Mouse (Mus musculus) limb, embryonic 15.5 days (tissue): ENCODE results near the gene Tbck. TPM values are rescaled to one million over a fixed set of nuclear protein-coding genes. Genes with fewer than 3 reads are reported as not detected.

ENCODE experiments used
- ATAC-seq: fragments of 200-750 bp; cut with Nextera tagmentation; 2 replicates; pipeline ENCODE4 v1.8.0; 2017; ENCODE audit warnings: low read depth, moderate TSS enrichment; ENCODE audit not compliant: insufficient number of reproducible peaks, low FRiP score, low TSS enrichment
- H3K27ac ChIP-seq: fragments of 300-500 bp; sonication (generic); 2 replicates; pipeline ENCODE4 v1.5.1; 2015; ENCODE audit warnings: moderate library complexity, mild to moderate bottlenecking, inconsistent platforms
- H3K27me3 ChIP-seq: fragments of 300-500 bp; sonication (generic); 2 replicates; pipeline ENCODE4 v1.6.1; 2015; ENCODE audit warnings: inconsistent platforms
- H3K36me3 ChIP-seq: fragments of 300-500 bp; sonication (generic); 2 replicates; pipeline ENCODE4 v1.6.1; 2015; ENCODE audit warnings: inconsistent platforms
- H3K4me1 ChIP-seq: fragments of 300-500 bp; sonication (generic); 2 replicates; pipeline ENCODE4 v1.6.1; 2015; ENCODE audit warnings: inconsistent platforms
- H3K4me2 ChIP-seq: fragments of 300-500 bp; sonication (generic); 2 replicates; pipeline ENCODE4 v1.6.1; 2015; ENCODE audit warnings: mild to moderate bottlenecking, inconsistent platforms
- H3K4me3 ChIP-seq: fragments of 300-500 bp; sonication (generic); 2 replicates; pipeline ENCODE4 v1.5.1; 2015; ENCODE audit warnings: mild to moderate bottlenecking, inconsistent platforms
- H3K9ac ChIP-seq: fragments of 300-500 bp; sonication (generic); 2 replicates; pipeline ENCODE4 v1.6.1; 2015; ENCODE audit warnings: inconsistent platforms
- H3K9me3 ChIP-seq: fragments of 300-500 bp; sonication (generic); 2 replicates; pipeline ENCODE4 v1.6.1; 2016; ENCODE audit warnings: inconsistent platforms
- WGBS: fragments of 180-500 bp; shearing (Covaris S2); methylation state at CpG from one replicate; pipeline ENCODE4 v1.1.7; 2015; 5-methylcytosine and 5-hydroxymethylcytosine counted together
- polyA plus RNA-seq: library from polyadenylated mRNA; unstranded; fragments of >200 nt; fragmentation: Nextera tagmentation; extraction: Ambion mirVana; gene quantifications from 2 replicates; pipeline ENCODE4 v1.2.1, GENCODE M21; 2015

Tbck gene
- 25.4 and 26.5 TPM in 2 replicates for polyA plus RNA-seq

DNA sequence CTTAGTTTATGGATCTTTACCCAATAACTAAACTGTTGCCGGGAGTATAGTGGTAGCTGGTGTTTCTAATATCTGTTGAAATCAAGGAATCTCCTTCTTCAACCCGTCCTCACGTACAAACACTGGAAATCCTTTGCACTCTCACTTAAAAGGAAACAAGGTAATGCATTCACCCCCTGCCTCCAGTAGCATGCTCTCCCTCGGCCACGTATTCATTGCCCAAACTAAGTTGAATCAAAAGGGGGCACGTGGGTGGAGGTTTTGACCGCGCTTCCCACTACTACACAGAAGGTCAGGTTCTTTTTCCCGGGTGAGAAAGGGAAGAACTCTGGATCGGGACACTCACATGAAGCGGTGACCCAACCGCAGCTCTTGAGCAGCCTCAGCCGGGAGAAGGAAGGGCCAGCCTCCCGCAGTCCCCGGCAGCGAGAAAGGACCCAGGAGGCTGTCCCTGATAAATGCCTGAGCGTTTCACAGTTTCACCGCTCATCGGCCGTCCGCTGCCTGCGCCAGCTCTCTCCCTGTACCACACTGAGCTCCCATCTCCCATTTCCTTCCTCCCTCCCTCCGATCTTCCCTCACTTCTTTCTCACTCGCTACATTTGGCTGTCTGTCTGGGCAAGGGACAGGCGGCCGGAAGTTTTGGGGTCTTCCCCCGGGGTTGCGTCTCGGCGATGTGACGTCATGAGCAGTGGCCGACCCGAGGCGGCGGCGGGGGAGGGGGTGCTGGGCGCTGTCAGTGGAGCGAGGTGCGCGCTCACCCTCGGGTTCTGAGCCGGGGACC lies at the start of gene Tbck:
Gene Tbck (plus strand): TSS at position 698 of the 784 bp plus-strand sequence.
- H3K27me3 ChIP-seq, result no peaks in the 10 kb centered on the region
- H3K27ac ChIP-seq, result peak within 1 kb of the TSS; percentile 96
- peaks cover 9% of the 10 kb centered on the region; the same call in 1 of the 2 replicates for H3K36me3 ChIP-seq
- peak within 1 kb of the TSS; percentile 85 for H3K4me3 ChIP-seq
- no peaks in the 10 kb centered on the region for H3K9me3 ChIP-seq
- peak within 1 kb of the TSS; percentile 85 for H3K9ac ChIP-seq
- ATAC-seq, result peak; percentile 94
- WGBS, result under 1% methylated on average over 42 of the region's 42 CpGs
- peak within 1 kb of the TSS; percentile 49 for H3K4me2 ChIP-seq
- H3K4me1 ChIP-seq, result peaks cover 13% of the 10 kb centered on the region

DNA sequence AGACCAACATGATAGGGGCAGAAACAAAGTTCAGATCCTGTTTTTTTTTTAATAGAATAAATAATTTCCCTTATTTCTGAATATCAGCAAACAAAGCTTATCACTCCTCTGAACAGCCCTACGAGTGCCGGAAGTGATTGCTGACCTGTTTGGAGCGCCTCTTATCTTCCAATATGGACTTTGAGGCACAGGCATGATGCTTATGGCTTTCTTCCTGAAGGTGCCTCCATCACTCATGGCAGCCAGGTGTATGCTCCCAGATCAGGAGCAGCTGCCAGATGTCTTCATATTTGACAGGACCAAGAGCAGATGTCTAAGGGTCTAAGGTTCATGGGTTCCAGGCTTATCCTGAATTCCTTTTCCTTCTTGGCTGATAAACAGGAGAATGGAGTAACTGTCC lies 46.9 kb upstream of the Tbck start:
- no peaks in the 10 kb centered on the region for H3K36me3 ChIP-seq
- WGBS, result 89% methylated on average over 3 of the region's 3 CpGs
- H3K4me3 ChIP-seq, result no peak overlapping the region
- H3K9me3 ChIP-seq, result no peaks in the 10 kb centered on the region
- H3K27ac ChIP-seq, result no peak overlapping the region
- no peaks in the 10 kb centered on the region for H3K27me3 ChIP-seq
- H3K4me2 ChIP-seq, result no peak overlapping the region
- H3K9ac ChIP-seq, result no peak overlapping the region
- ATAC-seq, result no peak
- H3K4me1 ChIP-seq, result no peaks in the 10 kb centered on the region

DNA sequence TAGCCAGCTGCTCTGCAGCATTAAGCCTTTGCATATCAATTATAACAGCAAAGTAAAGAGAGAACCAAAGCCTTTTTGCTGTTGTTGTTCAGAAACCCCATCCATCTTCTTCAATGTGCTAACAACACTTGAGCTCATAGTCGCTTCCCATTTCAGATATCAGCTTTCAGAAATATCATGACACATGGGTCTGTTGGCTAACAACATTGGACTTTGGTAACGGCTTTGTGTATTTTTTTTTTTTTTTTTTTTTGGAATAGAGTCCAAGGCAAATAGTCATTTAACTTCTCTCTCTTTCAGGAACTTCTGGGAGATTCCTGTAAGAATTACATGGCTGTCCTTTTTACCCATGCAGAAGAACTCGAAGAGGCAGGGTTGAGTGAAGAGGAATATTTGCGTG lies 39.9 kb upstream of the Tbck start:
- no peak for ATAC-seq
- WGBS, result 80% methylated on average over 4 of the region's 4 CpGs

DNA sequence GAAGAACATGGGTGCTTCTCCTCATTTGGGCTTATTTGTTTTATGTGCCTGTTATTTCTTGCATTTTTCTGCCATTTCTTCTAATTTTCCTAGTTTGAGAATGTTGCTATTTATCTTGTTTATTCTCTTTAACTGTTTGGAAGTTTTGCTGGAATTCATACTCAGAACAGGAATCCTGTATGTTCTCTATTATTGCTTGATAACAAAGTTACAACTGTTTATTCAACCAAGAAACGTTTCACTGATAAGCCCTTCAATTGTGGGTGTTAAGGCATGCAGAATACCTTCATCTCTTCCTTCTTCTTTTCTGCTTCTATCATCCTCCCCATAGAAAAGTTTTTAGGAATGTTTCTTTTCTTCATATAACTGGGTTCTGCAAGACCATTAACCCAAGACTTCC lies 37.1 kb upstream of the Tbck start:
- 40% methylated on average over 1 of the region's 1 CpGs for WGBS
- H3K4me2 ChIP-seq, result no peak overlapping the region
- H3K4me1 ChIP-seq, result no peaks in the 10 kb centered on the region
- no peak overlapping the region for H3K9ac ChIP-seq
- H3K4me3 ChIP-seq, result no peak overlapping the region
- no peaks in the 10 kb centered on the region for H3K27me3 ChIP-seq
- ATAC-seq, result no peak
- H3K9me3 ChIP-seq, result no peaks in the 10 kb centered on the region
- no peaks in the 10 kb centered on the region for H3K36me3 ChIP-seq
- H3K27ac ChIP-seq, result no peak overlapping the region

More for the DNA sequence above, 39.9 kb upstream of the Tbck start:
- Histone ChIP-seq H3K9me3 (no peaks in the 10 kb centered on the region), H3K4me2 (no peak overlapping the region), H3K4me3 (no peak overlapping the region), H3K9ac (no peak overlapping the region), H3K4me1 (no peaks in the 10 kb centered on the region), H3K27ac (no peak overlapping the region), H3K27me3 (no peaks in the 10 kb centered on the region), H3K36me3 (no peaks in the 10 kb centered on the region)

DNA sequence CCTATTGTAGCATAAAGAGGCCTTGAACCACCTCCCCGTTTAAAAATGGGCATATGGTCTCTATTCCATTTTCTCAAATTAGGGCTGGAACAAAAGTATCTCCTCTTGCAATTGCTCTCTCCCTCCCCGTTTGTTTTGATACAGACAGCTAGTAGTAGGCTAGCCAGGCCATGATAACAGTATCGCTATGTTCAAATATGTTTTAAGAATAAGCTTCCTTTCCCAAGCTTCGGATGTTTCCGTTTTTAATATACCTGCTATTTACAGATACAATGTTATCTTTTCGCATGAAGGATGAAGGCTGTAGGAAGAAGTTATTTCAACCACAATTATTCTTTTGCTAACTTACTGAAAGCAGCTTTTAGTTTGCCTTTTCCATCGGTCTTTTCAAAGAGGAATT lies 34.6 kb upstream of the Tbck start:
- Histone ChIP-seq H3K4me3 (no peak overlapping the region), H3K9ac (no peak overlapping the region), H3K4me2 (no peak overlapping the region), H3K9me3 (no peaks in the 10 kb centered on the region), H3K4me1 (no peaks in the 10 kb centered on the region), H3K36me3 (no peaks in the 10 kb centered on the region), H3K27me3 (no peaks in the 10 kb centered on the region), H3K27ac (no peak overlapping the region)
- 83% methylated on average over 7 of the region's 7 CpGs for WGBS
- ATAC-seq, result no peak

DNA sequence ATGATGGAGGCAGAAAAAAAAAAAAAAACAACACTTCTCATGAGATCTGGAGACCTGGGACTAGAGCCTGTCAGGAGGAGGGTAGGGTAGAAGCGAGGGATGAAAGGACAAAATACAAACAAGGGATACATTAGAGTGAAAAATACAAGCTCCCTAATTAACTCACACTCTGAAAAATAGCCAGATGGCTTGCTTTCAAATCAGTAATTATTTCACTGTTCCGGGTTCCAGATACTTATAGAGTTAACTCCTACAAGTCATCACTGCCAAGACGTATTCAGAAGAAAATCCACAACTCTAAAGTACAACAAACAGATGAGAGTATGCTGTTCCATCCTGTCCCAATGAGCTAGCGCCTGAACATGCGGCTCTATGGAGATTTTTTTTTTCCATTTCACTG lies 33.8 kb upstream of the Tbck start:
- Histone ChIP-seq H3K27ac (no peak overlapping the region), H3K4me1 (no peaks in the 10 kb centered on the region), H3K9me3 (no peaks in the 10 kb centered on the region), H3K4me2 (no peak overlapping the region), H3K27me3 (no peaks in the 10 kb centered on the region), H3K4me3 (no peak overlapping the region), H3K36me3 (no peaks in the 10 kb centered on the region), H3K9ac (no peak overlapping the region)
- 73% methylated on average over 5 of the region's 5 CpGs for WGBS
- no peak for ATAC-seq

DNA sequence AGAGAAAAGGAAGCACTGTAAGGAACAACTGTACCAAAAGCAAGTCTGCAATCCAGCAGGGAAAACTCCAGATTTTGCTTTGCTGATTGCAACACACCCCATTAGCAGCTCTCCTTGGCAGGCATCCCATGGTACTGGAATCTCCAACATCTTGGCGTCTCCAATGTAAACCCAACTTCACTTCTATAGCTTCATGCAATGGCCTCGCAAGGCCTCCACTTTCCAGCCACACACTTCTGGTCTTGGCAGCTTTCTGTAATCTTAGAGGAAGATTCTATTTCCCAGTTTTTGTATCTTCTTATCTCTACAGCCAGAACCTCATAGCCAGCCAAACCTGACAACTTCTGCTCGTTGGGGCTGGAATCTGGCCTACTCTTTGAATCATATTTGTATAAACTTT lies 32.2 kb upstream of the Tbck start:
- ATAC-seq, result no peak
- WGBS, result 69% methylated on average over 3 of the region's 3 CpGs

DNA sequence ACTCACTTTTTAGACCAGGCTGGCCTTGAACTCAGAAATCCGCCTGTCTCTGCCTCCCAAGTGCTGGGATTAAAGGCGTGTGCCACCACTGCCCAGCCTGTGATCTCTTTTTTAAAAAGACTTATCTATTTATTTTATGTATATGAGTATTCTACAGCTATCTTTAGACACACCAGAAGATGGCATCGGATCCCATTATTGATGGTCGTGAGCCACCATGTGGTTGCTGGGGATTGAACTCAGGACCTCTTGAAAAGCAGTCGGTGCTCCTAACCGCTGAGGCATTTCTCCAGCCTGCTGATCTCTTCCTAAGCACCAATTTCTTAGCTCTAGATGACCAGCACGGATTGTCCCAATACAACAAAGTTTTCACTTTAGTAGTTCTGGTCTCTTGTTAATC lies 30.0 kb upstream of the Tbck start:
- H3K9me3 ChIP-seq, result no peaks in the 10 kb centered on the region
- ATAC-seq, result no peak
- 91% methylated on average over 7 of the region's 7 CpGs for WGBS
- H3K4me1 ChIP-seq, result no peaks in the 10 kb centered on the region
- H3K9ac ChIP-seq, result no peak overlapping the region
- peaks cover 6% of the 10 kb centered on the region for H3K36me3 ChIP-seq
- H3K4me3 ChIP-seq, result no peak overlapping the region
- H3K27me3 ChIP-seq, result no peaks in the 10 kb centered on the region
- H3K4me2 ChIP-seq, result no peak overlapping the region
- no peak overlapping the region for H3K27ac ChIP-seq

More for the DNA sequence above, 32.2 kb upstream of the Tbck start:
- Histone ChIP-seq H3K27me3 (no peaks in the 10 kb centered on the region), H3K4me3 (no peak overlapping the region), H3K9me3 (no peaks in the 10 kb centered on the region), H3K9ac (no peak overlapping the region), H3K36me3 (no peaks in the 10 kb centered on the region), H3K4me2 (no peak overlapping the region), H3K4me1 (no peaks in the 10 kb centered on the region), H3K27ac (no peak overlapping the region)

DNA sequence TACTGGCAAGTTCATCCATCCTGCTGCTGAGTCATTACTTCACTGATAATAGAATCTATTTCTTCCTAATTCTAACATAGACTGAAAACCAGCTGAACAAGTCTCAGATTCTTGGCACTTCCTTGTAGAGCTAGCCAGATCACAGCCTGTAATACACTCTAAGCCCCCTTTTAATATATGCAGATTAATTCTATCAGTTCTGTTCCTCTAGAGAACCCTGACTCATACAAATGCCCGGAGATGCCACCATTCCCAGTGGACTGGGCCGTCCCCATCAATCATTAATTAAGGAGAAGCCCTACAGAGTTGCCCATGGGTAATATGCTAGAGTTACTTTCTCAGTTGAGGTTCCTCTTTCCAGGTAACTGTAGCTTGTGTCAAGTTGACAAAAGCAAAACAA lies 28.0 kb upstream of the Tbck start:
- 84% methylated on average over 2 of the region's 2 CpGs for WGBS
- no peak for ATAC-seq
- H3K4me1 ChIP-seq, result no peaks in the 10 kb centered on the region
- H3K27ac ChIP-seq, result no peak overlapping the region
- H3K4me3 ChIP-seq, result no peak overlapping the region
- no peak overlapping the region for H3K4me2 ChIP-seq
- no peaks in the 10 kb centered on the region for H3K9me3 ChIP-seq
- H3K9ac ChIP-seq, result no peak overlapping the region
- peaks cover 25% of the 10 kb centered on the region for H3K36me3 ChIP-seq
- no peaks in the 10 kb centered on the region for H3K27me3 ChIP-seq

DNA sequence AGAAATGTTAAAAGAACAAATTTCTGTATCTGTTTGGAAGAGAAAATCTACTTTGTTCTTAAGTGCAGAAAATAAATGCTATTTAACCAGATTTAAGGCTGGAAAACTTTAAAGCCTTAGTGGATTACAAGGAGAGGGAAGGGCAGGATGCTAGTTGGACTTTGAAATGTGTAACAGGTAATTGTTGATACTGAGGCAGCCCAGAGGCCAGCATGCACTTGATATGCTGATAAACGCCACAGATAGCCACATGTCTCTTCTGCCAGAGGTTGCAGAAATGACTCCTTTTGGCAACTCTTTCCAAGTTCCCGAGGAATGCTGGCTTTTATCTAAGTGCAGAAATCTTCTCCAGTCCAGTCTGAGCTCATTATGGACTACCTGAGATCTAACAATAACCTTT lies 6.5 kb upstream of the Tbck start:
- no peak for ATAC-seq
- 76% methylated on average over 2 of the region's 2 CpGs for WGBS
- Histone ChIP-seq H3K27ac (no peak overlapping the region), H3K4me1 (peaks cover under 1% of the 10 kb centered on the region), H3K4me3 (no peak overlapping the region), H3K9me3 (no peaks in the 10 kb centered on the region), H3K36me3 (peaks cover 27% of the 10 kb centered on the region), H3K4me2 (no peak overlapping the region), H3K9ac (no peak overlapping the region), H3K27me3 (no peaks in the 10 kb centered on the region)

DNA sequence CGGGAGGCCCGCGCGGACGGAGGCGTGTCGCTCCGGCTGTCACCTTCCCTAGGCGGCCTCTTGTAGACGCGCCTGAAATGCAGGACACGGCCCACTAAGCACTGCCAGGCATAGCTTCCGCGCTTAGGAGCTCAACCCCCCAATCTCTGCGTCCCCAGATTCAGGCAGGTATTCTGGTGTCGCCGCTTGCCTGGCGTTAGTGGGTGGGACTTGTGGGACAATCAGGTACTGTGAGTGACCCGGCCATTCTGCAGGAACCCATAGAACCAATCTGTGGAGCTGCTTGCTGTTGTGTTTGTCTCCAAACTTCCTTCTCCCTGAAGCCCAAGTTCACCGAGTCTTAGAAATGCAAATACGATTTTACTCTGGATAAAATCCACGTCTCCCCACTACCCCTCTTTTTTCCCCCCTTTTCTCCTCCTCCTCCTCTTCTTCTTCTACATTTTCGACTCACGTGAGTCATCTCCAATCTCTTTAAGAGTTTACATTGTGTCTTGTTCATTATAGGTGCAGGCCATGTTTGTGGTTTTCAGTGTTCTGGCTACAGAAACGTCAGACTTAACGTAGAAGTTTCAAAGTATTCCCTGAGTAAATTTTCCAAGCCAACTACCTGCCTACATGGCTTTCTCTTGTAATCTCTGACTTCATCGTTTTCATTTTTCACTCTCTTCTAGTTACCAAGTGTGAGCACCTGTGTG lies 436 bp downstream of the Tbck start, which contains the start of gene Aimp1:
Gene Aimp1 (minus strand): TSS at position 140 of the 698 bp plus-strand sequence.
- Histone ChIP-seq H3K4me1 (peaks cover 13% of the 10 kb centered on the region), H3K9ac (peak within 1 kb of the TSS; percentile 85), H3K4me3 (peak within 1 kb of the TSS; percentile 85), H3K9me3 (no peaks in the 10 kb centered on the region), H3K36me3 (peaks cover 7% of the 10 kb centered on the region), H3K27me3 (no peaks in the 10 kb centered on the region), H3K27ac (peak within 1 kb of the TSS; percentile 96), H3K4me2 (peak within 1 kb of the TSS; percentile 49)
- 1% methylated on average over 27 of the region's 27 CpGs for WGBS
- ATAC-seq, result no peak; the same call in 1 of the 2 replicates

DNA sequence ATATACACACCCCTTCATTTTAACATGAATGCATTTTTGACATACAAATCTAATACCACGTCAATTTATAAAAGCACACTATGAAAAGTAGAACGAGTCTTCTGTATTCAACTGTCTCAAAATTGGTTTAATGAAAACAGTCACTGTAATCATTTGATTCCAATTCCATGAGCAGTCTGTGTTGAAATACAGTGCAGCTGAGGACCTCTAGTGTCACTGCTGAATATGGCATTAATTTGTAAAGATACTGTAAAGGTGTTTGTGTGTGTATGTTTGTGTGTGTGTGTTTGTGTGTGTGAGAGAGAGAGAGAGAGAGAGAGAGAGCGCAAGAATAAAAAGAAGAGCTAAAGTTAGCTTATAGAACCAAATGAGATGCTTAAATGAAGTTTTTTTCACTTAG lies 17.4 kb downstream of the Tbck start:
- no peaks in the 10 kb centered on the region for H3K4me1 ChIP-seq
- no peak for ATAC-seq
- no peaks in the 10 kb centered on the region for H3K9me3 ChIP-seq
- no peaks in the 10 kb centered on the region for H3K36me3 ChIP-seq
- no peak overlapping the region for H3K27ac ChIP-seq
- H3K9ac ChIP-seq, result no peak overlapping the region
- no peaks in the 10 kb centered on the region for H3K27me3 ChIP-seq
- 66% methylated on average over 3 of the region's 3 CpGs for WGBS
- H3K4me2 ChIP-seq, result no peak overlapping the region
- no peak overlapping the region for H3K4me3 ChIP-seq
